Mouse (Mus musculus) layer of hippocampus, adult 8-10 months (tissue): ENCODE measurements around the gene Ush1c. TPM values are rescaled to one million over a fixed set of nuclear protein-coding genes. Genes with fewer than 3 reads are reported as not detected.
A peak's percentile ranks its signal among the peaks of the same experiment; 100 is the strongest.
"Not testable (repeated sequence)": the region's sequence is repeated elsewhere in the genome, so short reads cannot be mapped to it uniquely, and the experiment has no call there.

ENCODE experiments used
- DNase-seq, 2 experiments: peaks; one replicate each; pipeline ENCODE4 v3.0.0; 2022; ENCODE audit warnings: low spot score in 2 of 2
- total RNA-seq, 4 experiments: library from RNA; stranded (reverse); gene quantifications; 2 replicates each; pipeline ENCODE4 v1.2.4; 2022

The Ush1c gene
- total RNA-seq, 4 experiments from 2014 or later, result 0.16 to 0.74 (median 0.25) TPM

DNA sequence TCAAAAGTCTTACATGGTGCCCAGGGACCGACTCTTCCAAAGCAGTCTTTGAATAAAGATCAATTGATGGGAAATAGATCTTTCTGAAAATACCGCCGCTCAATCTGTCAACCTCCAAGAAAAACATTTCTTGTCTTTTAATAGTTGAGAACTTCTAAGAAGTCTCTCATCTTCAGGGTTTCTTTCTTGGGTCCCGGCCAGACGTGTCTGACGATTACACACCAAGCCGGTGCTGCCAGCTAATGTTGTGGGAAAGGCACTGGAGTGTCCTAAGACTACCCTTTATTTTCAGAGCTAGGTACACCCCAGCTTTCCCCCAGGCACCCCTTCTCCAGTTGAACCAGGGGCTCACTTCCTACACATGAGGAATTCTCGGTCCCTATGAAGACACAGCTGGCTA is 30.2 kb downstream of the Ush1c start:
- DNase-seq, result no peak

DNA sequence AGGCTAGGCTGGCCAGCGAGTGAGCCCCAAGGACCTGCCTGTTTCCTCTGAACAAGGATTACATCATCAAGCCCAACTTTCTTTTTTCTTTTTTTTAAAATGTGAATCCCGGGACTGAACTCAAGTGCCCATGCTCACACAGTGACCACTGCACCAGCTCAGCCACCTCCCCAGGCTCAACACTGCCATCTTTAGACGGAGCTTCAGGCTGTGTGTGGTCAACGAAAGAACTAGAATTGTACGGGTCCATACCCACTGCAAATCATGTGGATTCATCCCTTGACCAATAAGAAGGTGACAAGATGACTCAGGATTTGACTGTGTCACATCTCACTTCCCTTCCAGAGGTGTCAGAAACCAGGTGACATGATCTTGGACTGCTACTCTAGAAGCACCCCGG is 33.5 kb downstream of the Ush1c start:
- DNase-seq, result no peak

DNA sequence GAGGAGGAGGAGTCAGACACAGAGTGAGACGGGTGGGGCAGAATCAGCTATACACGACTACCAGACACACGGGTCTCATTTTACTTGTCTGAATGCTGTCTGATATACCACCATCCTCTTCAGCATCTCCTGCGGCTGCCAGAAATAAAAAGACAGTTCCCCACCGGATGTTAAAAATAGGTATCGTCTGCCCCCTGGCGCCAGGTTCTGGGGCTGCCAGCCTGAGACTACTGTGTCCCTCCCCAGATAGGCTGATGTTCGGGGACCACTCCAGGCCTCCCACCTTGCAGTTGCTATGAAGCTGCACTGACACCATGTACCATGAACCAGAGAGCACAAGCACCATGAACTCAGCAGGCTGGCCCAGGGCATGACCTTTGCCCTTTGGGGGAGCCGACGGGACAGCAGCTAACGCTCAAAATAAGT is 34.2 kb downstream of the Ush1c start:
- DNase-seq, result peak in 1 of 2 experiments; percentile 57

DNA sequence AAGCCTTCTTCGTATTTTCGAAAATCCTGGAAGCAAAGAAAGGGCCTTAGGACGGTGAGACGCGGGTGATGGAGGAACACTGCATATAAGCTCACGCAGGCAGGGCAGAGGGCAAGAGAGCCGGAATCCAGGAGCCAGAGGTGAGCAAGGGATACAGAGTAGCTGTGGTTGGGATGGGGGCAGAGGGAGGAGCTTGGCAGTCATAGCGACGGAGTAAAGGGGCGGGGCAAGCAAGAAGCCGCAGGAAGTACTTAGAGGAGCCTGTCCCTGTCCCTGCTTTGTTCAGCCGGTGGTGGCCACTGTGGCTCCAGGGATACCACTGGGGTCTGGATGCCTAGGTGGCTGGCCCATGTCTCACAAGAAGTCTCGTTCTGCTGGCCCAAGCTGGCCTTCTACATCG is 36.7 kb downstream of the Ush1c start:
- no peak for DNase-seq

DNA sequence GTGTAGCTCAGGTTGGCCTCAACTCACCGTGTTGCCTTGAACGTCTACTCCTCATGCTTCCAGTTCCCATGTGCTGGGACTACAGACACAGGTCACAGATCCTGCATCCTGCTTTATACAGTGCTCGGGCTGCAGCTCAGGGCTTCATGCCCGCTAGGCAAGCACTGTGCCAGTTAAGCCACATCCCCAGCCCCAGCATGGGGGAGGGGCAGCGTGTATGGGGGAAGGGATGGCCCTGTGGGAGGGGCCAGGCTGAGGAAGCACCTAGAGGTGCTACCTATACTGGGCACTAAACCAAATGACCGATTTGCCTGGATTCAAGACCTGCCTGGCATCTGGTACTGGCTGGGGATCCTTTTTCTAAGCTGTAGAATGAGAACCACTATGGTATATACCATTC is 38.3 kb downstream of the Ush1c start:
- no peak for DNase-seq

DNA sequence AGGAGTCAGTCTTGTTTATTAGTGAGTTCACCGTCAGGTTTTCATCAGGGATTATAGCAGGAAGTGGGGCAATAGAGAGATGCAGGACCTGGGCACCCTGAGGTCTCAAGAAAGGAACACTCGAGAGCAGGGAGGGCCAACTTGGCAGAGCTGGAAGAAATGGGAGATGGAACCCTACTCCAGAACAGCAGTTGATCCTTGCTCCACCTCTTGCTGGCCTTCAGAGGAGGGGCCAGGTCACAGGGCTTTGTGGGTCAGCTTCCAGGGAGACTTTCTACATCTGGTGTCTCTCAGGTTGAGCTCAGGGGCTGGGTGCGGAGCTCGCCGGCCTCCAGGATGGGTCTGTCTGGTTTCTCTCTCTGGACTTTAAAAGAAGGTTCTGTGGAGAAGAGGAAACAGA is 42.9 kb downstream of the Ush1c start:
- DNase-seq, result no peak

DNA sequence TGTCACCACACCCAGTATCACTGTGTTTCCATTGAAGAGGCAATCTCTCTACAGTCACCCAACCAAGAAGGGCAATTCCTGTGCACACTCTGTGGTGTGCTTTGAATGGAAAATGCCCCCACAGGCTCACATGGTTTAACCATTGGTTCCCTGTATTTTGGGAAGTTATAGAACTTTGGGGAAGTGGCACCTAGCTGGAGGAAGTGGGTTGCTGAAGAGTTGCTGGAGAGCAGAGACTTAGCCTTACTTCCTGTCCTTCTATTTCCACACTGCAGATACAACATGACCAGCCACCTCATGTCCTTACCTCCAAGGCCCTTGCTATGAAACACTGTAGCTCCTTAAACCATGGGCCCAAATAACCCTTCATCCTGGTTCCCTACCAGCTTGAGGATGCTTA is 54.1 kb downstream of the Ush1c start:
- no peak for DNase-seq

DNA sequence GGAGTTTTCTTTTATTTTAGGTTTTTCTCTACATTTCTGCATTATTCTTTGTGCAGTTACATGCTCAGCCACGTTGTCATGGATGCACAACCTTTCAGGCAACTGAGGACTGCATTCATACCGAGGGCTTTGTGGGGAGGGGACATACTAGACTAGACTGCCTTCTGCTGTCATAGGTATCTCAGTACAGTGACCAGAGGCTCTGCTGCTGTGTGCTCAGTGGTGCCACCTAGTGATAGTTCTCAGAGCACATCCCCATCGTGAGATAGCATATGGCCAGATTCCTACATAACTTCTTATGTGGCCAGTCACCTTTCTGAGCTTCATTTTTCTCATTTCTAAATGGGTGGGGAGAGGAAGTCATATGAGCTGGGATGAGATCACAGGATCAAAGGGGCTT is 56.7 kb downstream of the Ush1c start:
- peak; percentile 26 to 60 for DNase-seq

DNA sequence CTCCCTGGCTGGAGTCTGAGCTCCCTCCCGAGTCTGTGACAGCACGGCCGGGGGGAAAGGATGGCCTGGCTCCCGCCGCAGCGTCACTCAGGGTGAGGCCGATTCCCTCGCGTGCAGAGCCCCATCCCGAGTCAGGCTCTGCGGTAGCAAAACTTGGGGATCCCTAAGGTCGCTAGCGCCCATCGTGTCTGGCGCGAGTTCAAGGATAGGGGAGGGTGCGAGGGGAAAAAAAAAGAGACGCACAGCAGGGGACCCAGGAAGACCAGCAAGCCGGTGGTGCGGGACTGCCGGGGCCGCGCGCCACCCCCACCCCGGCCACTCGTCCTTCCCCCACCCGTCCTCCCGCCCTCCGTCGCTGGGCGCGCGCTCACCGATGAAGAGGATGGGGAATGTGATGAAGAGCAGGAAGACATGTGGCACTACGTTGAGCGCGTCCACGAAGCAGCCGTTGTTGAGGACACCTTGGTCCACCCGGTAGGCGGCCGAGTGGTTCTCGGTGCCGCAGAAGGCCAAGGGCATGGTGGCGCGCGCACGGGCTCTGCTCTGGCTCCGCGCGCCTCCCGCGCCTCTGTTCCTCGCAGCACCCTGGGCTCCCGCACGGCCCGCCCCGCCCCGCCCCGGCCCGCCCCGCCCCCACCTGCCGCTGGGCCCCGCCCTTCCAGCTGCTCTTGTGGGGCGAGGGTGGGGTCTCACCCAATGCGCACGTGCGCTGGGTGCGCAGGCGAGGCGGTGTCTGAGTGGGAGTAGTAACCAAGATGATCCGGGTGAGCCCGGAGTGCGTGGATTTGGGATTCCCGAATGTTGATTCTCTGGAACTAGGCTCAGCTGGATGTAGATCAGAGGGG is 58.6 kb downstream of the Ush1c start, which contains the start of gene Abcc8:
Gene Abcc8 (minus strand): TSS at position 603 of the 845 bp plus-strand sequence.
- peak; percentile 19 to 37 for DNase-seq

DNA sequence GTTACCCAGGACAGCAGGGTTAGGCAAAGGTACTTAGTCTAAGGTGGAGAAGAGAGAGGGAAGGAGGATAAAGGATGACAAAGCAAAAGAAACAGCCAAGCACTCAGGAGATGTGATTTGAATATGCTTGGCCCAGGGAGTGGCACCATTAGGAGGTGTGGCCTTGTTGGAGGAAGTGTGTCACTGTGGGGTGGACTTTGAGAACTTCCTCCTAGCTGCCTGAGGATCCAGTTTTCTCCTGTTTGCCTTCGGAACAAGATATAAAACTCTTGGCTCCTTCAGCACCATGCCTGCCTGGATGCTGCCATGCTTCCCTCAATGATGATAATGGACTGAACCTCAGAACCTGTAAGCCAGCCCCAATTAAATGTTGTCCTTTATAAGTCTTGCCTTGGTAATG is 69.3 kb downstream of the Ush1c start:
- DNase-seq, result not testable (repeated sequence)

DNA sequence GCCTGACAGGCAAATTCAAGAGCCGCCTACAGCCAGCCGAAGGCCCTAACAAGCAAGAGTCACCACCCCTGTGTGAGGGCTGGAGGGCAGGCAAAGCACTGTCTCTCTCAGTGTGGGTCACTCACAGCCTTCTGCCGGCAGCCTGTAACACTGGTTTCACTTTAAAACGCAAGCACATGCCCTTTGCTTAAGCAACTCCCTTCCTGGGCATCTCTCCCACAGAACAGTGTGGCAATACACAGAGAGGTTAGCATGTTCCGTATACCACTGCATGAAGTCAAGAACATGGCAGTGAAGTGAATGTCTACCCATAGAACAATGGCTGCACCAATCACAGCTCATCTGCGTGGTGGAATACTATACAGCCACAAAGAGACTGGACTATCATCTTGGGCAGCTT is 69.9 kb downstream of the Ush1c start:
- DNase-seq, result no peak

DNA sequence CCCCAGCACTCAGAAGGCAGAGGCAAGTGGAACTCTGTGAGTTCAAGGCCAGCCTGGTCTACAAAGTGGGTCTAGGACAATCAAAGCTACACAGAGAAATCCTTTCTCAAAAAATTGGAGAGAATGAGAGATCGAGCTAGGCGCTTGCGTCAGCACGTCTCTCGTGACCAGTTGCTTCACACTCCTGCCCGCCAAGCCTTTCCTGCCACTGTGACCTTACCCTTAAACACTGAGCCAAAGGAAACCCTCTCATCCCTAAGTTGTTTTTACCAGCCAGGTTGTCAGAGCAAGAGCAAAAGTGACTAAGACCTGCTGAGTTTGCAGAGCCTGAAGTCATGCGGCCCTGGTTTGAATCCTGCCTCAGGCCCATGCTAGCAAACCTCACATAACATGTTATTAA is 70.4 kb downstream of the Ush1c start:
- DNase-seq, result no peak

DNA sequence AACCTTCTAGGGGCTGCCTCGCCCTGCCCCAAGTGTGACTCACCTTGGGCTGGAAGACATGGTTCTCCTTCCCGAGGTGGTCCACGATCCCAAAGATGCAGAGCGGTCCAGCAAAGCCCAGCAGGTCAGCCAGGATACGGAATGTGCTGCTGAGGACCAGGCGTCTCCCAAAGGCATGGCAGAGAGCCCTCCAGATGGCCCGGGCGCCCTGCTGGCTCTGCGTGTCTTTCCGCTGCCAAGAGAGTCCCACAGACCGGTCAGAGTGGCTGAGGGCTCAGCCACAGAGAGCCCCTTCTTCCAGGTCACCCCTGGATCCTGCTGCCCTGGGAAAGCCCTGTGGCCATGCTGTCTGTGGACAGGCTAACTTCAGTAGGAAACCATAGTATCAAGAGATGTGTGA is 72.4 kb downstream of the Ush1c start:
- DNase-seq, result no peak

DNA sequence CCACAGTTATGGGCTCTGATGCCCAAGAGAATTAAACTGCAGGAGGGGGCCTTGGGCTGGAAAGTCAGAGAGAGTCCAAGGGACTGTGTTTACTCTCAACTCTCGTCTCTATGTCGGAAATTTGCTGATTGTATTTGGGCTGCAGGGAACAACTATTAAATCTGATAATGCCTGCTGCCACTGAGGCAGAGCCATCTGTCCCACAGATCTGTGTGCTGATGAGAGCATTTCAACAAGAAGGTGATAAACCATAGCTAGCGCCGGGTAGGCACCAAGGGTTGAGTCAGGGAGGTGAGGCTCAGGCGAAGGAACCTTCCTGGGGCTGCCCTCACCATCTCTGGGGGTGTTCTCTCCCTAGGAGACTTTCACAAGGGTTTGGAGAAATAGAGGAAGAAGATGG is 75.6 kb downstream of the Ush1c start:
- DNase-seq, result peak in 1 of 2 experiments; percentile 37

DNA sequence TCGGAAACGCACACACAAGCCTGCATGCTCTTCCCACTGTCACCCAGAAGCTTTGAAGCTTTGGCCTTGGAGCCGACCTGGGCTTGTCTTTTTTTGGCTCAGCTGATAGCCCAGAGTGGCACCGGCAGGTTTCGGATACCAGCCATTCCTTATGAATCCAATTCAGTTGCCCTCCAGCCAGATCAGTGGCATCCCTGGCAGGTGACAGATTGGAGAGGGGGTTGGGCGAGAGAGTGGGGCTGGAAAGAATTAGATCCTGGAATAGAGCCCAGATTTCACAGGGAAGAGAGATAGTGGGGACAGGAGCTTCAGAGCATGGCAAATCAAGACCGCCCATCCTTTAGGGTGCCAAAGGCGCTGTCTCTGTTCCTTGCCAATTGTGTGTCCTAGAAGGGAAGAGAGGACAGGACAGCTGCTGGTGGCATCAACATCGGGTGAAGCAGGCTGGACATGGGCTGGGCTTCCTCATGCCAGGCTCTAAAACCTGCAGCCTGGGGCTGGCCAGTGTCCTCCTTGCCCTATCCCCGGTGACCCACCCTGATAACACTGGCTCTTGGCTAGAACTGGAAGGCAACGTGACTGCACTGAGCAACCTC is 76.1 kb downstream of the Ush1c start:
- peak in 1 of 2 experiments; percentile 26 for DNase-seq

DNA sequence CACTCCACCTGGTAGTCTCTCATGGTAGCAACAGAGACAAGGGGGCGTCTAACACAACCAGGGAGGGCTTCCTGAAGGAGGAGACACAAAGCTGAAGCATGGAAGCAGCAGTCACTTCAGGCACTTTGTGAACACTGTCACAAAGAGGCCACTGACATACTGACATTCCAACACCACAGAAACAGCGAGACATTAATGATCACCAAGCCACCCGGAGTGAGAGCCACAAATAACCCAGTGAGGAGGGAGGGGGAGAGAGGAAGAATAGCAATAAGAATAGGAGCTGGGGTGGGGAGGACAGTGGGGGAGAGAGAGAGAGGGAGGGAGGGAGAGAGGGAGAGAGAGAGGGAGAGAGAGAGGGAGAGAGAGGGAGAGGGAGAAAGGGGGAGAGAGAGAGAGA is 76.7 kb downstream of the Ush1c start:
- DNase-seq, result no peak

DNA sequence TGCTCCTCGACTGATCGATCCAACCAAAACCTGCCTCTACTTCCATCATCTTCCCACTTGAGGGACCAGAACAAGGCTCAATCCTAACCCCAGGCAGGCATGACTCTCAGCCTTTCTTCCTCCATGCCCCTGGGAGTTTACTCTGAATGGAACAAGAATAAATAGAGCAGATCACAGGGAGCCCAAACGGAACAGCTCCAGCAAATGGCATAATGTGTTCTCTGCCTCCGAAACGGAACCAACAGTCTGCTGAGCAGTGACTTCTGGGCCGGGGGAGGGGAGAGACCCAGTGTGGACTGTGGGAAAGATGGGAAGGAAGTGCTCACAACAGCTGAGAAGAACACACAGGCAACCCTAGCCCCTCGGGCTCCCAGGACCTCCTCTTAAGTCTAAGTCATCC is 80.6 kb downstream of the Ush1c start:
- DNase-seq, result no peak

DNA sequence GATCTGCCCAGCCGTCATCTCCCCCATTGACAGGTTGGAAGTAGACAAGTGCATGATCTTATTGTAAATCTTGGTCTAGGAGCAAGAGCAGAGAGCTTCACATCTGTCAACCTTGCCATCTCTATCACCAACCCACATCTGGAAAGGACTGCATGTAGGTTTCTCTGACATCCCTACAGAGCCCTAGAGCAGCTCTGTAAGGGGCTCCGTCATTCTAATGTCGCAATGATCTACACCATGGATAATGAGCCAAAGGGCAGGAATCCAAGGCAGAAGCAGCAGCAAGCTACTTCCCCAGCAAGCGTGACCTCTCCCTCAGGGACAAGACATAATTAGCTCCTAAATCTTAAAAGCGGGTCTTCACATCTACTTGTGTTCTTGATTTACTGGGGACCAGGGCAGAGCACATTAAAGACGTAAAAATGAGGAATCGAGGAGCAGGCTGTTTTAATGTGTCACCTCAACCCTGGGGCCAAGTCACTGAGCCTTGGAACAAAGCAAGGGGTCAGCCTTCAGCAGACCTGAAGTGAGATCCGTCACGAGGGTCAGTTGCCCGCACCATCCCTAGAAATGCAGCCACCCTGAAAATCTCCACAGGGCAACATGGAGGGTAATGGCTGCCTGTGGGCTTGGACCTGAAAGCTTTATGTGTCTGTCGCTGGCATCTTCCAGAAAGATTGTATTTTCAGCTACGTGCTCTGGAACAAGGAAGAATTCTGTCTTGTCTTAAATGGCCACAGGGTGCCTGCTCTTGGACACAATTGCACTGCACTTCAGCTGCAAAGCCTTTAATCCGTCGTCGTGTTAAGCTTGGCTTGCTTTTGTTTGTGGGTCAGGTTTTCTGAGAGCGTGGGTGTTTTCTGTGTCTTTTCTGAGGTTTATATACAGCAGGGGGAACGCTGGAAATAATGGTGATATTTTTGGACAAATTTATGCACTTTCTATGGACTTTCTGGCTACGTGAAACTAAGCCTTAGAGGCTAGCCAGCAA is 83.5 kb downstream of the Ush1c start:
- DNase-seq, result no peak

DNA sequence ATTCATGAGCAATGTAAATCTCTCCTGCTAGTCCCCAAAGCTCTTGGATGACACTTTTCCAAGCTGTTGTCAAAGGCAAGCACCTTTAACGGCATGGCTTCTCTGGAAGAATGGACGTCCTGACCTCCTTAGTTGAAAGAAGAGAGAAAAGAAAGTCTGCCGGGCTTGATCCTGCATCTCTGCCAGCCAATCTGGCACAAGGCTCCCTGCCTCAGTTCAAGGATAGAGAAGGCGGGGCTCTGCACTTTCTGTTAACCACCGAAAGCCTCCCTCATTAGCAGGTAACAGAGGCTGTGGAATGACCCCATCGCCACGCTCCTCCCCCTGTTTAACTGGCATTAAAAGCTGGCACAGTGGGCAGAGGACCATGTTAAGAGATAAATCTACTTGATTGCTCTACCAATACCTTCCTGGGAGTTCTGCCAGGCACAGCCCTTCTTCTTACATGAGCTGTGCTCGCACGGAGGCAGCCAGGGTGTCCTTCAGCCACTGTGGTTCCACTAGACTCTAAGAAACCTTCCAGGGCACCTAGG is 85.4 kb downstream of the Ush1c start:
- DNase-seq, result no peak

DNA sequence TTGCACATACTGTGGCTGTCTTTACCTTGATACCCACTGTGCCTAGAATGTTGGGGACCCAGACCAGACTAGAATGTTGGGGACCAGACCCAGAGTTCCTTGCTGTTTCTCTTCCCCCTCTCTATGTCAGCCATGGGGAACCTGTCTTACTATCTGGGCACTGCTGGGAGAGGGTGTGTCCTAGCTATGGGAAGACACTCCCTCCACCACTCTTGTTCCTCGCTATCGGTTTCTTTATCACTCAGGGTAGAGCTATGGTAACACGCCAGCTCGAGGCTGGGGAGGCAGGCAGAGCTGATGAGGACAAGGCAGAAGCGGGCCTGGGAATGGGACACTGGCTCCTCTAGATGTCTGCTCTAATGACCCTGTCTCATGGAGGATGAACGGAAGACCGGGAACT is 90.9 kb downstream of the Ush1c start:
- DNase-seq, result no peak

DNA sequence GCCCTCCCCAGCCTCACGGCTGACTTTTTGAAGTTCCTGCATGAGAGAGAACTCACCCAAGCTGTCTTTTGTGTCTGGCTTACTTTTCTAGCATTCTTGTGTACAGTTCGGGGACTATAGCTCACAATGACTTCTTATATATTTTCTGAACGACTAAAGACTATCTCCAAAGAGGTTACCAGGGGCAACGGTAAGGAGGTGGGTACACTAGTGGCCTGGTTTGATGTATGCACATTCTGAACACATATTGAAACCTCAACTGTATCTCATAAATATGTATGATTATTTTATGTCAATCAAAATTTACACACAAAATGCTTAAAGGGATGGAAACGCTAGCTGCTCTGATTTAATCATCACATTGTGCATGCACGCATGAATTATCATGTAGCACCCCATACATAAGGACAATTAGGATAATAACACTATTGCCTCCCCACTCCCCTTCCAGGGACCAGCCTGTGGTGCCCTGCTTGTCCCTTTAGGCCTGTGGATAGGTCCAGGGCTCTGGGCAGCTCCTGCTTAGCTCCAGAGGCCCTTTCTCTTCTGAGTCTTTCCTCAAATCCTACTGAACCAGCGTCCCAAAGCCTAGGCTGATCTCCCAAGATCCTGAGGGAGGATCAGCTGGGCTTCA is 91.5 kb downstream of the Ush1c start:
- no peak for DNase-seq
